Mouse (Mus musculus): ENCODE results near the gene Dnah2. TPM values are rescaled to one million over a fixed set of nuclear protein-coding genes. Genes with fewer than 3 reads are reported as not detected.
A peak's percentile ranks its signal among the peaks of the same experiment; 100 is the strongest.

The Dnah2 gene
- polyA plus RNA-seq, 1 experiment from 2014 or later: 1.9 TPM

- no peak overlapping the region for H3K4me3 ChIP-seq
- H3K27ac ChIP-seq (replicated peaks): no peak overlapping the region
- peaks cover 26% of the 10 kb centered on the region for H3K4me1 ChIP-seq
- no peaks in the 10 kb centered on the region for H3K36me3 ChIP-seq
- peaks cover 39% of the 10 kb centered on the region for H3K27me3 ChIP-seq
- no peak overlapping the region for H3K9ac ChIP-seq (replicated peaks)
- no peak for ATAC-seq (ENCODE audit: low FRiP score, low read depth)
- no peaks in the 10 kb centered on the region for H3K9me3 ChIP-seq
- WGBS: 74% methylated on average over 6 of the region's 6 CpGs
- H3K4me2 ChIP-seq (replicated peaks): no peak overlapping the region
These were observed 125.0 kb downstream of the Dnah2 start for GRCm38 (mm10) chr11:69423885-69424284.

DNA sequence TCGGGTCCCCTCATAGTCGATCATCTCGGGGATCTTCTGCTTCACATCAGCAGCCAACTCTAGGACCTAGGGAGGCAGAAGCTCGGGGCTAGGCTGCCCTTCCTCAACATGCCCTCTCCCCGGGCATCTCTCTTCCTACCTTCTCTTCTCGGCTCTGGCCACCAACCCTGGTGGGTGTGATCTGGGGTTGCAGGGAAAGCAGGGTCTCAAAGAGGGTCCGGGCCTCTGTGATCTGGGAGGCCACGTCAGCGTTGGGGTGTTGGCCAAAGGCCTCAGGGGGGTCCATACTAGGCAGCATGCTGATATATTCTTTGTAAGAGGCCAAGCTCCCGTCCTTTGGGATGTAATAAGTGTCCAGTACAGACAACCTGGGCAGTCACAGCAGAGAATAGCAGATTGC, 126.1 kb downstream of the Dnah2 start:
- H3K27ac ChIP-seq (replicated peaks): no peak overlapping the region
- 90% methylated on average over 10 of the region's 10 CpGs for WGBS
- no peaks in the 10 kb centered on the region for H3K9me3 ChIP-seq
- no peaks in the 10 kb centered on the region for H3K36me3 ChIP-seq
- no peak overlapping the region for H3K4me3 ChIP-seq
- peaks cover 28% of the 10 kb centered on the region for H3K4me1 ChIP-seq
- ATAC-seq (ENCODE audit: low FRiP score, low read depth): no peak
- H3K4me2 ChIP-seq (replicated peaks): no peak overlapping the region
- H3K27me3 ChIP-seq: peaks cover 39% of the 10 kb centered on the region
- H3K9ac ChIP-seq (replicated peaks): no peak overlapping the region

GRCm38 (mm10) chr11:69421131-69421977, 127.6 kb downstream of the Dnah2 start:
- ATAC-seq (ENCODE audit: low FRiP score, low read depth): no peak
- Histone ChIP-seq H3K4me2 (replicated peaks) (peak overlapping the region; percentile 98), H3K27ac (replicated peaks) (no peak overlapping the region), H3K27me3 (peaks cover 39% of the 10 kb centered on the region), H3K9me3 (no peaks in the 10 kb centered on the region), H3K4me1 (peaks cover 41% of the 10 kb centered on the region), H3K4me3 (0 out of 2 replicates have a peak overlapping the region, but pooled peaks have one; percentile 2), H3K36me3 (no peaks in the 10 kb centered on the region), H3K9ac (replicated peaks) (0 out of 2 replicates have a peak overlapping the region, but pooled peaks have one; percentile 12)
- 8% methylated on average over 25 of the region's 25 CpGs for WGBS

DNA sequence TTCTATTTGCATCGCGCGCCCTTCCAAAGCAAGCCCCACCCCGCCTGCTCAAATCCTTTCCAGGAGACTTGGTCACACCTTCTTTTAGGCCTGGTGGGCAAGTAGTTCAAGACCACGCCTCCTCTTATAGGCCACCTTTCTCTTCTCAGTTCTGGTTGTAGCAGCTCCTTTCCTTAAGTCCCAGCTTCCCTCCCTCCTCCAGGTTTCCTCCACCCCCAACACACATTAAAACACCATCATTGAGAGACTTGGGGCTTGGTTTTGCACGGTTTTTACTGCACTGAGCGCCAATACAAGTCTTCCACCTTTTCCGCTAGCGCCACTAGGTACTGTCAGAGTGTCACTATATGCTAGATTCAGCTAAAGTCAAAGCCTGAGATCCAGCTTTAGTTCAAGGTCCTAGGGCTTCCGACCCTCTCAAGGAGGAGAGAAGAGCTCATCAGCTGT, 128.3 kb downstream of the Dnah2 start:
- H3K4me1 ChIP-seq: peaks cover 41% of the 10 kb centered on the region
- no peak overlapping the region for H3K27ac ChIP-seq (replicated peaks)
- no peaks in the 10 kb centered on the region for H3K36me3 ChIP-seq
- 8% methylated on average over 10 of the region's 10 CpGs for WGBS
- H3K9ac ChIP-seq (replicated peaks): peak overlapping the region; percentile 34; the same call in 1 of the 2 replicates
- peak overlapping the region; percentile 64 for H3K4me3 ChIP-seq
- H3K4me2 ChIP-seq (replicated peaks): peak overlapping the region; percentile 98
- ATAC-seq (ENCODE audit: low FRiP score, low read depth): no peak
- H3K9me3 ChIP-seq: no peaks in the 10 kb centered on the region
- H3K27me3 ChIP-seq: peaks cover 39% of the 10 kb centered on the region

GRCm38 (mm10) chr11:69419813-69420553, 128.9 kb downstream of the Dnah2 start:
- WGBS: under 1% methylated on average over 29 of the region's 31 CpGs
- Histone ChIP-seq H3K9me3 (no peaks in the 10 kb centered on the region), H3K36me3 (no peaks in the 10 kb centered on the region), H3K9ac (replicated peaks) (peak overlapping the region; percentile 34; the same call in 1 of the 2 replicates), H3K4me1 (peaks cover 45% of the 10 kb centered on the region), H3K4me3 (peak overlapping the region; percentile 64), H3K27ac (replicated peaks) (peak overlapping the region; percentile 98; the same call in 1 of the 2 replicates), H3K27me3 (peaks cover 39% of the 10 kb centered on the region), H3K4me2 (replicated peaks) (peak overlapping the region; percentile 98)
- ATAC-seq (ENCODE audit: low FRiP score, low read depth): no peak

DNA sequence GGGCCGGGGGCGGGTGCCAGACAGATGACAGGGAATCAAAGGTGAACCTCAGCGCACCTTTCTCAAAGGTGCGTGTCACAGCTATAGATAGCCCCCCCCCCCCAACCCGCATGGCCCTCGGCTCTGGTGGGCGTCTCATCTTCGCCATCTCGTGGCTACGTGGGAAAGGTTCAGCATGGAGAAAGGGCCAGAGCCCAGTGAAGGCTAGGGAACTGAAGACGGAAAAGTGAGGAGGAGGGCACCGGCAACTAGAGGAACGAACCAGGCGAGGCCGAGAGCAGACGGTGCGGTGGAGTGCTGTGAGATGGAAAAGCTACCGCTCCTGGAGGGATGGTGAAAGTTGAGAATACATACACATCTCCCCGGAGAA, 129.5 kb downstream of the Dnah2 start:
- under 1% methylated on average over 19 of the region's 19 CpGs for WGBS
- H3K4me1 ChIP-seq: peaks cover 50% of the 10 kb centered on the region
- peak overlapping the region; percentile 98 for H3K4me2 ChIP-seq (replicated peaks)
- no peaks in the 10 kb centered on the region for H3K9me3 ChIP-seq
- peaks cover 39% of the 10 kb centered on the region for H3K27me3 ChIP-seq
- peak overlapping the region; percentile 98 for H3K27ac ChIP-seq (replicated peaks)
- peak overlapping the region; percentile 31 for H3K9ac ChIP-seq (replicated peaks)
- no peaks in the 10 kb centered on the region for H3K36me3 ChIP-seq
- no peak for ATAC-seq (ENCODE audit: low FRiP score, low read depth)
- H3K4me3 ChIP-seq: peak overlapping the region; percentile 64

- H3K4me1 ChIP-seq: peaks cover 57% of the 10 kb centered on the region
- peak overlapping the region; percentile 98 for H3K4me2 ChIP-seq (replicated peaks)
- peak; percentile 90 for ATAC-seq (ENCODE audit: low FRiP score, low read depth)
- H3K9ac ChIP-seq (replicated peaks): peak overlapping the region; percentile 63
- H3K27me3 ChIP-seq: peaks cover 39% of the 10 kb centered on the region
- peak overlapping the region; percentile 98 for H3K27ac ChIP-seq (replicated peaks)
- no peaks in the 10 kb centered on the region for H3K36me3 ChIP-seq
- 1% methylated on average over 45 of the region's 45 CpGs for WGBS
- H3K9me3 ChIP-seq: no peaks in the 10 kb centered on the region
- peak overlapping the region; percentile 64 for H3K4me3 ChIP-seq
These were observed 130.1 kb downstream of the Dnah2 start for GRCm38 (mm10) chr11:69418481-69419442.

GRCm38 (mm10) chr11:69417449-69418384, 131.2 kb downstream of the Dnah2 start:
- peak; percentile 40 for ATAC-seq (ENCODE audit: low FRiP score, low read depth)
- peaks cover 7% of the 10 kb centered on the region for H3K36me3 ChIP-seq
- H3K27me3 ChIP-seq: peaks cover 33% of the 10 kb centered on the region
- peak overlapping the region; percentile 98 for H3K27ac ChIP-seq (replicated peaks)
- peak overlapping the region; percentile 98 for H3K4me2 ChIP-seq (replicated peaks)
- WGBS: under 1% methylated on average over 39 of the region's 39 CpGs
- no peaks in the 10 kb centered on the region for H3K9me3 ChIP-seq
- H3K4me1 ChIP-seq: peaks cover 67% of the 10 kb centered on the region
- H3K9ac ChIP-seq (replicated peaks): peak overlapping the region; percentile 63
- H3K4me3 ChIP-seq: peak overlapping the region; percentile 64

DNA sequence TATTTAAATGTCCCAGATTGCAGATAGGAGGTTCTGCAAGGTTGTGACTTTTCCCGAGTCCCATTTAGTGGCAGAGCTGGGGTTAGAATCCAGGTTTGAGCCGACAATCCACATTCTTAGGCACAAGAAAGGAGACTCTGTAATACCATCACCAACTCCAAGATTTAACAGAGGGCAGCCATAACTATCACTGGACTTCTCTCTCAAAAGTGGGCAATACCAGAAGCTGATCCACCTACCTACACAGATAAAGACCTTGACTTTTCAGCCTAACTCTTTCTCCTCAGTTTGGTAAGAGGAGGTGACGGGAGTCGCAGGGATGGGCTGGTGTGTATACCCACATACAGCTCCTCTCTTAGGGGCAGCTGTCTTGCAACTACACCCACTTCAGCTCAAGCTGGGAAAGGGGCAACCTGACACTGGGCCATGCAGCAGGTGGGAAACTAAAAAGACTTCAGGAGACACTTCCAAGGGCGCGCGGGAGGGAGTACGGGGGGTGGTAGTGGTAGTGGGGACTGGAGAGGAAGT, 131.9 kb downstream of the Dnah2 start:
- peak overlapping the region; percentile 98 for H3K4me2 ChIP-seq (replicated peaks)
- no peak for ATAC-seq (ENCODE audit: low FRiP score, low read depth)
- H3K27ac ChIP-seq (replicated peaks): peak overlapping the region; percentile 98
- WGBS: 2% methylated on average over 8 of the region's 8 CpGs
- peak overlapping the region; percentile 64 for H3K4me3 ChIP-seq
- H3K27me3 ChIP-seq: peaks cover 25% of the 10 kb centered on the region
- peak overlapping the region; percentile 63 for H3K9ac ChIP-seq (replicated peaks)
- no peaks in the 10 kb centered on the region for H3K9me3 ChIP-seq
- H3K36me3 ChIP-seq: peaks cover 10% of the 10 kb centered on the region
- peaks cover 75% of the 10 kb centered on the region for H3K4me1 ChIP-seq

- WGBS: 0% methylated on average over 4 of the region's 4 CpGs
- no peak for ATAC-seq (ENCODE audit: low FRiP score, low read depth)
These were observed 132.4 kb downstream of the Dnah2 start for GRCm38 (mm10) chr11:69416509-69416908.

More at GRCm38 (mm10) chr11:69416509-69416908, 132.4 kb downstream of the Dnah2 start:
- H3K9ac ChIP-seq (replicated peaks): peak overlapping the region; percentile 46; the same call in 1 of the 2 replicates
- peak overlapping the region; percentile 98 for H3K4me2 ChIP-seq (replicated peaks)
- H3K36me3 ChIP-seq: peaks cover 10% of the 10 kb centered on the region
- H3K4me3 ChIP-seq: peak overlapping the region; percentile 64
- peak overlapping the region; percentile 98 for H3K27ac ChIP-seq (replicated peaks)
- peaks cover 79% of the 10 kb centered on the region for H3K4me1 ChIP-seq
- H3K9me3 ChIP-seq: no peaks in the 10 kb centered on the region
- peaks cover 20% of the 10 kb centered on the region for H3K27me3 ChIP-seq

All from midbrain, embryonic 12.5 days (tissue).